Mouse (Mus musculus) spleen, adult 2 months (tissue): ENCODE results near the gene Mmp28.

Experiments
- CTCF ChIP-seq: fragments of 200-500 bp; IDR thresholded peaks from 2 replicates; pipeline ENCODE4 v1.5.1; 2011; ENCODE audit warnings: mild to moderate bottlenecking, inconsistent platforms; ENCODE audit not compliant: insufficient read depth, insufficient read length, insufficient replicate concordance; ENCODE audit errors: extremely low read depth
- POLR2A ChIP-seq: fragments of 200-500 bp; IDR thresholded peaks from 2 replicates; pipeline ENCODE4 v1.6.1; 2011; ENCODE audit warnings: low read depth, low read length, inconsistent platforms

GRCm38 (mm10) chr11:83410510-83410909, 52.4 kb downstream of the Mmp28 start:
- TF ChIP-seq CTCF, result no peak
- no peak for TF ChIP-seq POLR2A
